Mouse (Mus musculus): ENCODE data around the gene Acbd4. TPM values are rescaled to one million over a fixed set of nuclear protein-coding genes. Genes with fewer than 3 reads are reported as not detected.

Gene Acbd4
- total and polyA plus RNA-seq, 3 experiments = 16.6 to 18.3 TPM; not detected in 1

- no peaks in the 10 kb centered on the region for H3K79me2 ChIP-seq (ENCODE audit: control insufficient read depth, insufficient read depth, low read length, poor library complexity)
- H3K9ac ChIP-seq (ENCODE audit: control insufficient read depth, low read depth, low read length, poor library complexity, severe bottlenecking) = no peak overlapping the region
- H3K9me3 ChIP-seq (replicated peaks; ENCODE audit: insufficient read depth, low read length) = no peaks in the 10 kb centered on the region
- no peak for TF ChIP-seq UBTF (IDR thresholded peaks at IDR 0.05; ENCODE audit: borderline replicate concordance, insufficient read depth, low read depth, low read length)
- no peak for TF ChIP-seq USF1 (IDR thresholded peaks at IDR 0.05; ENCODE audit: low read depth, low read length)
- no peak for TF ChIP-seq MAX (IDR thresholded peaks at IDR 0.05; ENCODE audit: low read length)
- TF ChIP-seq MYB (IDR thresholded peaks at IDR 0.05; ENCODE audit: low read depth, low read length) = no peak
- no peak for TF ChIP-seq ZMIZ1 (IDR thresholded peaks at IDR 0.05; ENCODE audit: low read depth, low read length)
- TF ChIP-seq ETS1 (IDR thresholded peaks at IDR 0.05; ENCODE audit: low read depth, low read length) = no peak
- no peak for TF ChIP-seq POLR2AphosphoS2 (IDR thresholded peaks at IDR 0.05; ENCODE audit: low read length)
- DNase-seq (ENCODE audit: low read depth, low spot score) = no peak
- H3K27me3 ChIP-seq (ENCODE audit: control insufficient read depth in 1 of 2, insufficient read depth in 2 of 2, low read length in 2 of 2) = no peaks in the 10 kb centered on the region
- H3K4me1 ChIP-seq (ENCODE audit: control insufficient read depth in 1 of 2, insufficient read depth in 2 of 2, low read length in 2 of 2) = peaks cover 0 to 5% of the 10 kb centered on the region in 2 experiments; a peak in 1 of 4 replicates
- H3K36me3 ChIP-seq (ENCODE audit: control insufficient read depth in 1 of 2, insufficient read depth in 2 of 2, low read length in 2 of 2) = no peaks in the 10 kb centered on the region
- H3K27ac ChIP-seq (ENCODE audit: control insufficient read depth, low read depth, low read length) = no peak overlapping the region
- no peak overlapping the region for H3K4me3 ChIP-seq (ENCODE audit: control insufficient read depth in 1 of 2, insufficient read depth in 1 of 2, low read depth in 2 of 2, low read length in 2 of 2)
Measured at GRCm38 (mm10) chr11:103095801-103096200, 5.7 kb upstream of the Acbd4 start.

GRCm38 (mm10) chr11:103096979-103097894 lies 4.2 kb upstream of the Acbd4 start:
- H3K27me3 ChIP-seq (ENCODE audit: control insufficient read depth in 1 of 2, insufficient read depth in 2 of 2, low read length in 2 of 2) = no peaks in the 10 kb centered on the region
- TF ChIP-seq E2F4 (IDR thresholded peaks at IDR 0.05; ENCODE audit: borderline replicate concordance, low read depth, low read length) = no peak
- TF ChIP-seq SIN3A (IDR thresholded peaks at IDR 0.05; ENCODE audit: low read length) = no peak
- no peak for TF ChIP-seq MYC (IDR thresholded peaks at IDR 0.05; ENCODE audit: low read depth, low read length)
- TF ChIP-seq POLR2AphosphoS2 (IDR thresholded peaks at IDR 0.05; ENCODE audit: low read length) = no peak
- TF ChIP-seq ZMIZ1 (IDR thresholded peaks at IDR 0.05; ENCODE audit: low read depth, low read length) = no peak
- no peak for TF ChIP-seq EP300 (IDR thresholded peaks at IDR 0.05; ENCODE audit: low read depth in 1 of 2, low read length in 2 of 2)
- TF ChIP-seq MEF2A (IDR thresholded peaks at IDR 0.05; ENCODE audit: extremely low read depth, insufficient replicate concordance, low read depth, low read length, poor library complexity, severe bottlenecking) = no peak
- no peak for TF ChIP-seq NRF1 (IDR thresholded peaks at IDR 0.05; ENCODE audit: insufficient read depth, low read depth, low read length, poor library complexity, severe bottlenecking)
- TF ChIP-seq MAX (IDR thresholded peaks at IDR 0.05; ENCODE audit: low read length) = no peak
- TF ChIP-seq GABPA (IDR thresholded peaks at IDR 0.05; ENCODE audit: low read depth, low read length) = no peak

More at GRCm38 (mm10) chr11:103096979-103097894, 4.2 kb upstream of the Acbd4 start:
- H3K9me3 ChIP-seq (replicated peaks; ENCODE audit: insufficient read depth, low read length) = no peaks in the 10 kb centered on the region
- no peaks in the 10 kb centered on the region; a peak in 1 of 4 replicates for H3K36me3 ChIP-seq (ENCODE audit: control insufficient read depth in 1 of 2, insufficient read depth in 2 of 2, low read length in 2 of 2)
- H3K4me1 ChIP-seq (ENCODE audit: control insufficient read depth in 1 of 2, insufficient read depth in 2 of 2, low read length in 2 of 2) = peaks cover 0 to 10% of the 10 kb centered on the region in 2 experiments; a peak in 1 of 4 replicates
- H3K27ac ChIP-seq (ENCODE audit: control insufficient read depth, low read depth, low read length) = no peak overlapping the region
- no peak overlapping the region for H3K4me3 ChIP-seq (ENCODE audit: control insufficient read depth in 1 of 2, insufficient read depth in 1 of 2, low read depth in 2 of 2, low read length in 2 of 2)
- H3K79me2 ChIP-seq (ENCODE audit: control insufficient read depth, insufficient read depth, low read length, poor library complexity) = no peaks in the 10 kb centered on the region; the same call in 1 of the 2 replicates
- H3K9ac ChIP-seq (ENCODE audit: control insufficient read depth, low read depth, low read length, poor library complexity, severe bottlenecking) = no peak overlapping the region
- no peak for DNase-seq (ENCODE audit: low read depth, low spot score)

Data from MEL (cell line).